Mouse (Mus musculus) 3134 (cell line): ENCODE measurements around the gene Wdr6.

Source experiments
- DNase-seq: peaks from one replicate; pipeline ENCODE4 v3.0.0-alpha.2; 2011; ENCODE audit warnings: low spot score; ENCODE audit not compliant: insufficient read length; ENCODE audit errors: extremely low read depth

The Wdr6 gene

GRCm38 (mm10) chr9:108525400-108525799, 53.1 kb downstream of the Wdr6 start:
- no peak for DNase-seq

- DNase-seq, result no peak
Measured at GRCm38 (mm10) chr9:108523341-108523740, 55.2 kb downstream of the Wdr6 start.
